Mouse (Mus musculus): ENCODE results near the gene Asprv1.

GRCm38 (mm10) chr6:86606289-86606688, 21.7 kb upstream of the Asprv1 start:
- no peak for TF ChIP-seq CTCF (IDR thresholded peaks at IDR 0.05)
- no peak for TF ChIP-seq EP300 (IDR thresholded peaks at IDR 0.05; ENCODE audit: insufficient read depth, low read depth, low read length)
- no peak for TF ChIP-seq POLR2A (IDR thresholded peaks at IDR 0.05; ENCODE audit: insufficient read depth, low read depth, low read length)
